Mouse (Mus musculus) mature B cell (primary cell): Measurements from ENCODE around the gene Bpifc.
"Not testable (repeated sequence)": the region's sequence is repeated elsewhere in the genome, so short reads cannot be mapped to it uniquely, and the experiment has no call there.

Source experiments
- in situ Hi-C: fragments of 300-500 bp; cut with MboI; formaldehyde crosslinking; loops from 2 replicates; pipeline ENCODE4 v1.14.3; 2019

The Bpifc gene

GRCm38 (mm10) chr10:86011781-86012180 is at the start of gene Bpifc:
Bpifc (minus strand) TSS chr10:86011895.
- in situ Hi-C loops: no loop called here

- in situ Hi-C loops: no loop called here
These were observed 48.6 kb upstream of the Bpifc start for GRCm38 (mm10) chr10:86060267-86060666.

GRCm38 (mm10) chr10:86057712-86058111 is 46.0 kb upstream of the Bpifc start:
- in situ Hi-C loops: no loop called here

GRCm38 (mm10) chr10:86057286-86057685 is 45.6 kb upstream of the Bpifc start:
- in situ Hi-C loops: no loop called here

- in situ Hi-C loops: no loop called here
These were observed 44.7 kb upstream of the Bpifc start for GRCm38 (mm10) chr10:86056297-86056903.

- in situ Hi-C loops: no loop called here
These were observed 41.3 kb upstream of the Bpifc start for GRCm38 (mm10) chr10:86052818-86053522.

GRCm38 (mm10) chr10:86050522-86050921 is 38.8 kb upstream of the Bpifc start:
- in situ Hi-C loops: no loop called here

GRCm38 (mm10) chr10:86047786-86048185 is 36.1 kb upstream of the Bpifc start:
- in situ Hi-C loops: no loop called here

GRCm38 (mm10) chr10:86046371-86046770 is 34.7 kb upstream of the Bpifc start:
- in situ Hi-C loops: no loop called here

GRCm38 (mm10) chr10:86044066-86044465 is 32.4 kb upstream of the Bpifc start:
- in situ Hi-C loops: no loop called here

GRCm38 (mm10) chr10:86043651-86044050 is 32.0 kb upstream of the Bpifc start:
- in situ Hi-C loops: no loop called here

GRCm38 (mm10) chr10:86034007-86034728 is 22.5 kb upstream of the Bpifc start:
- in situ Hi-C loops: no loop called here

GRCm38 (mm10) chr10:86032517-86032916 is 20.8 kb upstream of the Bpifc start:
- in situ Hi-C loops: no loop called here

GRCm38 (mm10) chr10:86030743-86031142 is 19.0 kb upstream of the Bpifc start:
- in situ Hi-C loops: no loop called here

GRCm38 (mm10) chr10:86026807-86027206 is 15.1 kb upstream of the Bpifc start:
- in situ Hi-C loops: not testable (repeated sequence)

GRCm38 (mm10) chr10:86026354-86026753 is 14.7 kb upstream of the Bpifc start:
- in situ Hi-C loops: no loop called here

- in situ Hi-C loops: no loop called here
These were observed 14.2 kb upstream of the Bpifc start for GRCm38 (mm10) chr10:86025906-86026305.

- in situ Hi-C loops: no loop called here
These were observed 11.5 kb upstream of the Bpifc start for GRCm38 (mm10) chr10:86023149-86023548.

- in situ Hi-C loops: no loop called here
These were observed 10.8 kb upstream of the Bpifc start for GRCm38 (mm10) chr10:86022474-86022816.

GRCm38 (mm10) chr10:86021749-86022473 is 10.2 kb upstream of the Bpifc start, which contains the start of gene Fbxo7:
Fbxo7 (plus strand) TSS chr10:86021972.
- in situ Hi-C loops: no loop called here

- in situ Hi-C loops: no loop called here
These were observed 9.7 kb upstream of the Bpifc start for GRCm38 (mm10) chr10:86021408-86021748.

- in situ Hi-C loops: no loop called here
These were observed 7.1 kb upstream of the Bpifc start for GRCm38 (mm10) chr10:86018813-86019212.
